Mouse (Mus musculus): ENCODE measurements around the gene Zfp93. TPM values are rescaled to one million over a fixed set of nuclear protein-coding genes. Genes with fewer than 3 reads are reported as not detected.
A peak's percentile ranks its signal among the peaks of the same experiment; 100 is the strongest.

Gene Zfp93
- polyA plus RNA-seq, 1 experiment from 2014 or later = 1.2 TPM

DNA sequence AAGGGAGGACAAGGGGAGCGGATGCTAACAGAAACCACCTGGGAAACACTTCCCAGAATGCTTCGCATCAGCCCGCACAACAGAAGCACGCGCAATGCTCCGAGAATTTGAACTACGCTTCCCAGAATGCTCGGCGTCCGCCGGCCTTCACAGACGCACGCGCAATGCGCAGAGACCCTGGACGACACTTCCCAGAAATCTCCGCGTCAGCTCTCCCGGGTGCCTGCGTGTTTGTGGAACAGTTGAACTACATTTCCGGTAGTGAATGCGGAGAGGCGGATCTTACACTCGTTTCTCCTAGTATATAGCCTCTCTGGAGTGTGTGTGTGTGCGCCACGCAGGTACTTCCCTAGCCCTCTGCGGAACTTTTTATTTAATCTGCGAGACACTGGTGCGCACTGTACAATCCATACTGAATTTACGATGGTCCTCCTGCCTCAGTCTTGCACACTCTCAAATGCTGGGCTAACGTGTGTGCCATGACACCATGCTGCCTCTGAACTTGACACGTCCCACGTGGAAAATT, 46.4 kb downstream of the Zfp93 start, which contains the start of gene Zfp94:
Gene Zfp94 (minus strand): TSS at position 100 of the 526 bp plus-strand sequence.
- peaks cover 3% of the 10 kb centered on the region; the same call in 1 of the 2 replicates for H3K36me3 ChIP-seq
- peak within 1 kb of the TSS; percentile 84 for H3K4me2 ChIP-seq
- H3K9ac ChIP-seq = peak within 1 kb of the TSS; percentile 75
- peak within 1 kb of the TSS; percentile 71 for H3K4me3 ChIP-seq (replicated peaks)
- no peaks in the 10 kb centered on the region for H3K27me3 ChIP-seq
- peaks cover 14% of the 10 kb centered on the region for H3K4me1 ChIP-seq (replicated peaks)
- DNase-seq (peak; percentile 91), ATAC-seq (ENCODE audit: low read depth) (peak; percentile 96)
- WGBS (ENCODE audit: insufficient replicate concordance) = under 1% methylated on average over 33 of the region's 33 CpGs
- no peaks in the 10 kb centered on the region for H3K9me3 ChIP-seq (replicated peaks)
- H3K27ac ChIP-seq = peak within 1 kb of the TSS; percentile 74

DNA sequence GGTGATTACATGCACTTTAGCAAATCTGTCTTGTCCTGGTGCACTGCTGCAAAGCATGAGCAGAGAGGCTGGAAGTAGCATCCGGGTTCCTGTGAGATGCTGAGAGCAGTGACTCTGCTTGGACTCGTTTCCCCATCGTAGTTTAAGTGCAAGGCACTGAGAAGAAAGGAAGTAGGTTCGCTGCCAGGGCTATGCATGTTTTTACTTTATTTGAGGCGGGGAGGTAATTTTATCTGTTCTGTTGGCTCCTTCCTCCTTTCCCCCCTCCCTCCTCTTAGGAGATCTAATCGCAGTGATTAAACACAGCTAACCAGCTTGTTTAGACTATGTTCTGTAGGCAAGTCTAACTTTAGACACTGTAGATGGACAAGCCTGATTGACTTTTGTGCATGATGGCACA, 48.7 kb downstream of the Zfp93 start:
- ATAC-seq (ENCODE audit: low read depth) = no peak

DNA sequence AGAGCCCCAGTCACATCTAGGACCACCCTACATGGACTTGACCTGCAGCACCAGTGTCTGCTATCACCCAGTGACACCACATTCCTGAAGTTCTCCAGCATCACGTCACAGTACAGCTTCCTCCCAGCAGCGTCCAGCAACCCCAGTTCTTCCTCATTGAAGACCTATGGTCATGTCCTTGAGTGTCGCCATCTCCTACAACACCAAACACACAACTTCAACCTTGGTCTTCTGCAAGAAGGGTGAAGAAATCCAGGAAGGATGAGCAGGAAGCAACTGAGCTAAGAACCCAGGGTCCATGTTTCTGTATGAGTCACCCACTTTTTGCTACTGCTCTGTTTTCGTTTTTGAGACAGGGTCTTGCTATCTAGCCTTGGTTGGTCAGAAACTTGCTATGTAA, 52.4 kb downstream of the Zfp93 start:
- no peaks in the 10 kb centered on the region for H3K36me3 ChIP-seq
- no peak overlapping the region for H3K4me2 ChIP-seq
- H3K9ac ChIP-seq = no peak overlapping the region
- ATAC-seq (ENCODE audit: low read depth) (no peak), DNase-seq (no peak)
- WGBS (ENCODE audit: insufficient replicate concordance) = 58% methylated on average over 4 of the region's 4 CpGs
- H3K4me3 ChIP-seq (replicated peaks) = no peak overlapping the region
- H3K27me3 ChIP-seq = peaks cover 23% of the 10 kb centered on the region
- H3K4me1 ChIP-seq (replicated peaks) = no peaks in the 10 kb centered on the region
- no peak overlapping the region for H3K27ac ChIP-seq
- H3K9me3 ChIP-seq (replicated peaks) = peaks cover 4% of the 10 kb centered on the region; the same call in 1 of the 2 replicates

More for the DNA sequence above, 48.7 kb downstream of the Zfp93 start:
- peaks cover 14% of the 10 kb centered on the region for H3K4me1 ChIP-seq (replicated peaks)
- no peak overlapping the region for H3K4me2 ChIP-seq
- no peaks in the 10 kb centered on the region for H3K27me3 ChIP-seq
- no peaks in the 10 kb centered on the region for H3K36me3 ChIP-seq
- no peak overlapping the region for H3K9ac ChIP-seq
- no peak overlapping the region for H3K4me3 ChIP-seq (replicated peaks)
- H3K27ac ChIP-seq = no peak overlapping the region
- H3K9me3 ChIP-seq (replicated peaks) = peaks cover under 1% of the 10 kb centered on the region; the same call in 1 of the 2 replicates
- DNase-seq = no peak
- WGBS (ENCODE audit: insufficient replicate concordance) = 35% methylated on average over 6 of the region's 6 CpGs

DNA sequence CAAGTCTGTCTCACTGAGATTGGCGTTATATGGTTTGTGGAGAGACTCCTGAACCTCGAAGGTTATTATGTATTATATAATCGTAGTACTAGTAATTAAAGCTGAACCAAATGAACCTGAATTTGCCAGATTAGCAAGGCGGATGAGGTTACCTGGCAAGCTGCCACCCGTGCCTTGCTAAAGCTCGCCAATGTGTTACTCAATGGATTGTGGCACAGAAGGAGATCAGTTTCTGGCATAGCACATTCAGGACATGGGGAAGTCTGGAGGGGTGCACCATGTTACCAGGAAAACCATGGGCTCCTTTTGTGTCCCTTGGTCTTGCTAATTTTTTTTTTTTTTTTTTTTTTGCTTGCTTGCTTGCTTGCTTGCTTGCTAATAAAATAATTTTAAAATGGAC, 55.0 kb downstream of the Zfp93 start:
- H3K4me3 ChIP-seq (replicated peaks) = no peak overlapping the region

DNA sequence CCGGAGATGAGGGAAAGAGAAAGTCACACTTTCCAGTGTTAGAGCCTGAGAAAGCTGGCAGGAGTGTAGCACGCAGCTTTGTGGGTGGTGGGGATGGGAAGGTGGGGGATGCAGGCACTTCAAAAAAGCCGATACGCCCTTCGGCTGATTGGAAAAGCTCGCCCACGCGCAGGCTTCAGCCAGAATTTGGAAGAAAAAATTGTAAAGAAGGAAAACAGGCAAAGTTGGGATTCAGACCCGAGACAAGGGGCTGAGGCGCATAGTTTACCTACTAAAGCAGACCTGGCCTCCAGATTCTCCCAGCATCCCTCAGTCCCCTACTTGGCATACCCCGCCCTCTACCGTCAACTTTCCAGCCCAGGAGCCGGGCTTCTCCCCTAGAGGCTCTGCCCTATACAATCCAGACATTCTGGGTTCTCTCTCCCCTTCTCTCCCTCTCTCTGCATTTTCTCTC, 55.5 kb downstream of the Zfp93 start:
- peaks cover 23% of the 10 kb centered on the region for H3K27me3 ChIP-seq
- H3K4me3 ChIP-seq (replicated peaks) = no peak overlapping the region
- H3K9ac ChIP-seq = no peak overlapping the region
- H3K4me2 ChIP-seq = peak overlapping the region; percentile 1
- peaks cover 4% of the 10 kb centered on the region; the same call in 1 of the 2 replicates for H3K9me3 ChIP-seq (replicated peaks)
- H3K27ac ChIP-seq = no peak overlapping the region
- no peaks in the 10 kb centered on the region for H3K36me3 ChIP-seq
- DNase-seq (no peak), ATAC-seq (ENCODE audit: low read depth) (no peak)
- WGBS (ENCODE audit: insufficient replicate concordance) = 9% methylated on average over 13 of the region's 13 CpGs
- no peaks in the 10 kb centered on the region for H3K4me1 ChIP-seq (replicated peaks)

More for the DNA sequence above, 55.0 kb downstream of the Zfp93 start:
- peaks cover 23% of the 10 kb centered on the region for H3K27me3 ChIP-seq
- peaks cover 4% of the 10 kb centered on the region; the same call in 1 of the 2 replicates for H3K9me3 ChIP-seq (replicated peaks)
- WGBS (ENCODE audit: insufficient replicate concordance) = 70% methylated on average over 6 of the region's 6 CpGs
- no peak overlapping the region for H3K4me2 ChIP-seq
- H3K27ac ChIP-seq = no peak overlapping the region
- no peaks in the 10 kb centered on the region for H3K4me1 ChIP-seq (replicated peaks)
- no peak for ATAC-seq (ENCODE audit: low read depth)
- no peak for DNase-seq
- no peaks in the 10 kb centered on the region for H3K36me3 ChIP-seq
- no peak overlapping the region for H3K9ac ChIP-seq

DNA sequence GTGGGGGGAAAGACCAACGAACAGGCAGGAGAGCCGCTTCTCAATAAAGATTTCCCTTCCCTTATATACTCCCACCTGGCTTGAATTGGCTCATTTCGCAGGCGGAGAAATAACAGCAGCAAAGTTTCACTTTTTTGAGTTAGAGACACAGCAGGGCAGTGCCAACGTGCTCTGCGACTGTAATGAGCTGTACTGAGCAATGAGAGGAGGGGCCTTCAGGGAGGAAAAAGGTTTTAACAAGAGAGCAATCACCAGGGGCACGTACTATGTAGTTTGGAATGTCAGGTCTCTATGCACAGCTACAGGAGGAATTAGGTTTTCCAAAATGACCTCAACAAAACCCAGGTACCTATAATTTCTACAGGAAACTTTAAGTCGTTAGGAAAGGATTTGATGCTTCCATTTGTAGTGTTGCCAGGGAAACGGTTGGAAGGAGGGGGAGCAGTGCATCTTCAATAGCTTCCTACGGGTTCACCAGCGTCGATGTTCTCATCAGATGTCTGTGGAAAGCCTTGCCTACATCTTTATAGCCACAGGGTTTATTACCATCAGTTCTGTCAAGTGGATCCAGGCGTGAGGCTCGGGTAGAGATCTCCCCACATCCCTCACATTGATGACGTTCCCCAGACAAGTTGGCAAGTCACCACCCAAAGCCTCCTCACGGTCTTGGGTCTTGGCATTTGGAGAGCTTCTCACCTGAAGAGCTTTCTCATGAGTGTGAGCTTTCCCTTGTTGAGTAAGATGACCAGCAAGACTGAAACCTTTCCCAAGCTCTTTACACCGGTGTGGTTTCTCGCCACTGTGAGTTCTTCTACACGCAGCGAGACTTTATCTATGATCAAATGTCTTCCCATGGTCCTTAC, 56.3 kb downstream of the Zfp93 start:
- Histone ChIP-seq H3K4me3 (replicated peaks) (no peak overlapping the region), H3K36me3 (no peaks in the 10 kb centered on the region), H3K27ac (no peak overlapping the region), H3K27me3 (peaks cover 23% of the 10 kb centered on the region), H3K4me2 (peak overlapping the region; percentile 1), H3K9me3 (replicated peaks) (peaks cover 4% of the 10 kb centered on the region; the same call in 1 of the 2 replicates), H3K4me1 (replicated peaks) (no peaks in the 10 kb centered on the region), H3K9ac (no peak overlapping the region)
- ATAC-seq (ENCODE audit: low read depth) (no peak), DNase-seq (no peak)
- 43% methylated on average over 20 of the region's 20 CpGs for WGBS (ENCODE audit: insufficient replicate concordance)

Other genes with a start within 250 kb of the Zfp93 start
- gene Vmn1r183, start 217.2 kb upstream of the Zfp93 start, polyA plus RNA-seq (2015; fragmentation: Nextera tagmentation; extraction: Ambion mirVana) = not detected in 2 replicates
- 10.0 and 13.1 TPM in 2 replicates for gene Zfp180, start 188.5 kb upstream of the Zfp93 start, polyA plus RNA-seq (2015; fragmentation: Nextera tagmentation; extraction: Ambion mirVana)
- 1.0 TPM in 2 replicates for gene Zfp112, start 158.1 kb upstream of the Zfp93 start, polyA plus RNA-seq (2015; fragmentation: Nextera tagmentation; extraction: Ambion mirVana)
- 3.8 and 4.6 TPM in 2 replicates for gene Zfp235, start 136.3 kb upstream of the Zfp93 start, polyA plus RNA-seq (2015; fragmentation: Nextera tagmentation; extraction: Ambion mirVana)
- 0.61 and 0.94 TPM in 2 replicates for gene Zfp114, start 95.4 kb upstream of the Zfp93 start, polyA plus RNA-seq (2015; fragmentation: Nextera tagmentation; extraction: Ambion mirVana)
- gene Zfp111, start 59.0 kb upstream of the Zfp93 start, polyA plus RNA-seq (2015; fragmentation: Nextera tagmentation; extraction: Ambion mirVana) = 1.4 and 2.5 TPM in 2 replicates
- 1.3 and 2.3 TPM in 2 replicates for gene Zfp109, start 32.9 kb upstream of the Zfp93 start, polyA plus RNA-seq (2015; fragmentation: Nextera tagmentation; extraction: Ambion mirVana)
- 0.40 and 0.49 TPM in 2 replicates for gene Zfp108, start 15.6 kb upstream of the Zfp93 start, polyA plus RNA-seq (2015; fragmentation: Nextera tagmentation; extraction: Ambion mirVana)
- gene Zfp61, start 30.8 kb downstream of the Zfp93 start, polyA plus RNA-seq (2015; fragmentation: Nextera tagmentation; extraction: Ambion mirVana) = 3.4 and 5.1 TPM in 2 replicates
- 2.5 and 2.6 TPM in 2 replicates for gene Zfp94, start 46.2 kb downstream of the Zfp93 start, polyA plus RNA-seq (2015; fragmentation: Nextera tagmentation; extraction: Ambion mirVana)
- gene Tescl, start 63.5 kb downstream of the Zfp93 start, polyA plus RNA-seq (2015; fragmentation: Nextera tagmentation; extraction: Ambion mirVana) = not detected in 2 replicates
- gene Lypd5, start 78.8 kb downstream of the Zfp93 start, polyA plus RNA-seq (2015; fragmentation: Nextera tagmentation; extraction: Ambion mirVana) = not detected in 2 replicates
- gene Kcnn4, start 99.8 kb downstream of the Zfp93 start, polyA plus RNA-seq (2015; fragmentation: Nextera tagmentation; extraction: Ambion mirVana) = 126 and 128 TPM in 2 replicates
- 15.2 and 16.5 TPM in 2 replicates for gene Smg9, start 129.2 kb downstream of the Zfp93 start, polyA plus RNA-seq (2015; fragmentation: Nextera tagmentation; extraction: Ambion mirVana)
- gene Irgc1, start 181.9 kb downstream of the Zfp93 start, polyA plus RNA-seq (2015; fragmentation: Nextera tagmentation; extraction: Ambion mirVana) = not detected in 2 replicates
- gene Plaur, start 192.1 kb downstream of the Zfp93 start, polyA plus RNA-seq (2015; fragmentation: Nextera tagmentation; extraction: Ambion mirVana) = 1.9 and 2.3 TPM in 2 replicates
- gene Cadm4, start 211.6 kb downstream of the Zfp93 start, polyA plus RNA-seq (2015; fragmentation: Nextera tagmentation; extraction: Ambion mirVana) = 0.20 and 0.22 TPM in 2 replicates
- 7.0 and 8.3 TPM in 2 replicates for gene Zfp428, start 236.6 kb downstream of the Zfp93 start, polyA plus RNA-seq (2015; fragmentation: Nextera tagmentation; extraction: Ambion mirVana)
- gene AC161166.1, start 242.0 kb downstream of the Zfp93 start, polyA plus RNA-seq (2015; fragmentation: Nextera tagmentation; extraction: Ambion mirVana) = not detected in 2 replicates